Mouse (Mus musculus): ENCODE results near the gene Ewsr1. TPM values are rescaled to one million over a fixed set of nuclear protein-coding genes. Genes with fewer than 3 reads are reported as not detected.

Ewsr1 gene
- total RNA-seq (2021), result 100 to 1,000 TPM; 260 to 353 TPM

DNA sequence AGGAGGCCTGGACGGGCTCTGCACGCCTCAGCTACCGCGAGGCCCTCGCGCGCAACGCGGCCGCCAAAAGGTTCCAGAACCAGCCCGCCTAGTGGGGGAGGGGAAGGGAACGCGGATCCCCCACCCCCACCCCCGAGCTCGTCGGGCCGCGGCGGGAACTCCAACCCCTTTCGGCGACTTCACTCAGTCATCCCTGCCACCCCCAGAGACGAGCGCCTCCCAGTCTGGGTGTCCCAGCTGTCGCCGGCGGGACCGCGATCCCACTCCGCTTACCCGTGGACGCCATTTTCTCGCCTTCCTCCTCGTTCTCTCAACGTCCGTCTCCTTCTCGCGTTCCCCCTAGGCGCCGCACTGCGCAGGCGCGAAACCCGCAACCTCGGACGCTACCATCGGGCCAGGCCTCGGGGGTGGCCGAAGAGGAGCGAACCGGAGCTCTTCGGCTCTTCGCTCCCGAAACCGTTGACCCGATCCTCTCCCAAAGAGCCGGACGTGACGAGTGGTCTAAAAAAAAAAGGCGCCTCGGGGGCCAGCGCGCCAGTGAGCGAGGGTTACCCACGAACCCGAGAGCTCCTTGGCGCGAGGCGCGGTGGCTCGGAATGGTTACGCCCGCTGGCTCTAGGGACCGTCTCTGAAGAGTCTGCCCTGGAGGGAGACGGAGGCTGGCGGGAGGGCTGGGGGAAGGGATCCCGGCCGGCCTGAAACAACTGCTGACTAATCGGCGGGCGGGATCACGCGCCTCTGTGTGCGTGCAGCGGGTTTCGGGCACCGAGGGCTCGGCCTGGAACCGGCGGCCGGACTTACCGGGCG lies at the start of gene Ewsr1, which contains the start of gene Rhbdd3:
Gene Ewsr1, minus strand, starts transcription at position 531 of the 807 bp plus-strand sequence.
Gene Rhbdd3, plus strand, starts transcription at position 191 of the 807 bp plus-strand sequence.
- DNase-seq (ENCODE audit: extremely low spot score in 1 of 2, low spot score in 1 of 2), result peak; percentile 99 to 100

DNA sequence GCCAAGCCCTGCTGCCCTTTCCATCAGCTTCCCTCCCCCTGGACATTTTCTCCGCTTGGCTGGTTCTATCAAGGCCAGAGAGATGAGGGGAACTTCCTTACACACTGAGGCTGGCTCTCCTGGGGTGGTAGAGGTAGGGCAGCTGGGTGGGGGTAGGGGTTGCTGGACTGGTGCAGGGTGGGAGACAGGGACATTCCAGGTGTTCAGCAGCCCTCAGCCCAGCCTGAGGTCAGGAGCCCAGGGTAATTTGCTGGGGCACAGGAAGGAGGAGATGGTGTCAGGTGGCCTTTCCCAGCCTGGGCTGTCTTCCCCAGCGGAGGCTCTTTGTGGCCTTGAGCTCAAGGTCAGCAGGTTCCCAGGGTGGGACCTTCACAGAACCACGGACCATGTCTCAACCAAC lies 46.5 kb upstream of the Ewsr1 start:
- no peak for DNase-seq (ENCODE audit: extremely low spot score in 1 of 2, low spot score in 1 of 2)

DNA sequence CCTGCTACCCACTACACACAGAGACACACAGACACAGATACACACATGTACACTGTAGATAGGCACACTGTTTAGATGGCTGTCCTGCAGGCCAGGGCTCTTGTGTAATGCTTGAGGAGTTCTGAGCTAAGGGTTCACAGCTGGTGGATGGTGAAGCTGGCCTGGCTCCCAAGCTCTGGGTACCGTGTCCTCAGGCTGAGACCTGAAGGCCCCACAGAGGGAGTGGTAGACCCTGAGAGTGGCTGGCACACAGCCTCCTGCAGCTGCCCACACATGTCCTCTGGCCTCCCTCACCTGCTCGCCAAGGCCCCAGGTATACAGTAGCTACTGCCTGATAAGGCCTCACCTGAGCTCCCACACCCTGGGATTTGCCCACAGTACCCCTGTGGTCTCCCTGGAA lies 42.9 kb upstream of the Ewsr1 start:
- no peak for DNase-seq (ENCODE audit: extremely low spot score in 1 of 2, low spot score in 1 of 2)

DNA sequence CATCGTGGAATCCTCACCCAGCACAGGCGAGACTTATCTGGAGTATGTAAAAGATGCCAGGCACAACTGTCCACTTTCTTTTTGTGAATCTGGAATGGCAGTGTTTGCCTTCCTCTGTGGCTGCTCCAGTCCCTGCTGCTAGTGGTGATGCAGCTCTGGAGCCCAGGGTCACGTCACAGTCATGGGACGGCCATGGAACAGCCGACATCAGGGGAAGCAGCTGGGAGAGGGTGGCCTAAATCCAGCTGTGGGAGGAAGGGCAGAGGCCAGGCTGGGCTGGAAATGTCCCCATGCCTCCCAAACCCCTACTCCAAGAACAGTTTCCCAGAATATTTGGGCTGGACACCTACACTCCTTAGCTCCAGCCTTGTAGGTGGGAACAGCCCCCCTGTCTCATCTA lies 42.2 kb upstream of the Ewsr1 start:
- DNase-seq (ENCODE audit: extremely low spot score in 1 of 2, low spot score in 1 of 2), result no peak

GRCm38 (mm10) chr11:5140619-5141018 lies 41.6 kb upstream of the Ewsr1 start:
- DNase-seq (ENCODE audit: extremely low spot score in 1 of 2, low spot score in 1 of 2), result peak in 1 of 2 experiments; percentile 31

- DNase-seq (ENCODE audit: extremely low spot score in 1 of 2, low spot score in 1 of 2), result no peak
Measured at GRCm38 (mm10) chr11:5139372-5139771, 40.3 kb upstream of the Ewsr1 start.

- DNase-seq (ENCODE audit: extremely low spot score in 1 of 2, low spot score in 1 of 2), result no peak
Measured at GRCm38 (mm10) chr11:5138642-5139041, 39.6 kb upstream of the Ewsr1 start.

DNA sequence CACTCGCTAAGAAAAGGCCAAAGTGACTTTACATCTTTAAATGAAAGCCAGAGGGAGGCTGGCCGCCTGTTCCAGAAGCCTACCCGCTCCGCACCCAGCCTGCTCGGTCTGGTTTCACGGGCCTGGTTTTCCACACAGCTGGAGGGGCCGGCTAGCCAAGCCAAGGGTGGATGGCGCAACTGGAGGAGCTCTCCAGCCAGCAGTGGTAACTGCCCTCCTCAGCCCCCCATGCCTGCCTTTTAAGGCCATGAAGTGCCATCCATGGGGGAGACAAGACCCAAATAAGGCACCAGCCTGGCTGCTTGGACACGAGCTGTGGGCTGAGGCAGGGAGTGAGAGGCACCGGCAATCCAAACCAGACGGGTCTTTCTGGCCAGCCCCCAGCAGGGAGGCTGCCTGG lies 36.8 kb upstream of the Ewsr1 start:
- no peak for DNase-seq (ENCODE audit: extremely low spot score in 1 of 2, low spot score in 1 of 2)

GRCm38 (mm10) chr11:5132751-5133150 lies 33.7 kb upstream of the Ewsr1 start:
- no peak for DNase-seq (ENCODE audit: extremely low spot score in 1 of 2, low spot score in 1 of 2)

DNA sequence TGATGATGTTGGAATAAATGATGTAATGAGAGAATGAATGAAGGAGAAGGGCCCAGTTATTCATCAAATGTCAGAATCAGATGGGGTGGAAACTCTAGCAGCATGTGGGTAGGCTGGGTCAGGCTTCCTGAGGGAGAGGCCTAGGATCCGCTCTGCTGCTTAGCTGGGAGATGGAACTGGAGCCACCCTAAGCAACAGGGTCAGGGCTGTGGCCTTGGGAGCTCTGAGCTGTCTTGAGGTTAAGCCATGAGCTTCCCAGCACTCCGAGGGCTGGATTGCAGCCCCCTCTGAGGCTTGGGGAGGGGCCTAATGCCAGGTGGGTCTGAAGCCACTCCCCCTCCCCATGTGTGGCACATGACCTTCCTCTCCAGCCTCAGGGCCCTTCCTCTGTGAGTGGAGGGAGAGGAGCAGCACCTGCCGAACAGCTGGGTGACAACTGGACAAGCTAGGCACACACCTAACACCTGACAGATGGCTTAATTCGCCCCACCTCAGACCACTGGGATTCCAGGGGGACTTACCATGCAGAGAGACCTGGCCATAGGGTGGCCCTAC lies 31.1 kb upstream of the Ewsr1 start:
- DNase-seq (ENCODE audit: extremely low spot score in 1 of 2, low spot score in 1 of 2), result no peak

GRCm38 (mm10) chr11:5129035-5129480 lies 30.0 kb upstream of the Ewsr1 start:
- no peak for DNase-seq (ENCODE audit: extremely low spot score in 1 of 2, low spot score in 1 of 2)

DNA sequence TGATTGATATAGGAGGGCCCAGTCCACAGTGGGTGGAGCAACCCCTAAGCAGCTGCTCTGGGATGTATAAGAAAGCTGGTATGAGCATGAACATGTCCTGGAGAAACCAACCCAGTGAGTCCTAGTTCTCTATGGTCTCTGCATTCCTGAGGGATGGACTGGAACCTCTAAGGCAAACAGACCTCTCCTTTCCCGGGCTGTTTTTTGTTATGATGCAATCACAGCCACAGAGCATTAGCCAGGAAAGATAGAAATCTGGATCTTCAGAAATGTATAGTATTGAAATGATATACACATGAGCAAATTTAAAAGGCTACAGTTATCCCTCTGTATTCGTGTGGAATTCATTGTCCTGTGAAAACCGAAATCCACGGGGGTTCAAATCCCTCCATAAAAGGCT lies 26.6 kb upstream of the Ewsr1 start:
- DNase-seq (ENCODE audit: extremely low spot score in 1 of 2, low spot score in 1 of 2), result no peak

DNA sequence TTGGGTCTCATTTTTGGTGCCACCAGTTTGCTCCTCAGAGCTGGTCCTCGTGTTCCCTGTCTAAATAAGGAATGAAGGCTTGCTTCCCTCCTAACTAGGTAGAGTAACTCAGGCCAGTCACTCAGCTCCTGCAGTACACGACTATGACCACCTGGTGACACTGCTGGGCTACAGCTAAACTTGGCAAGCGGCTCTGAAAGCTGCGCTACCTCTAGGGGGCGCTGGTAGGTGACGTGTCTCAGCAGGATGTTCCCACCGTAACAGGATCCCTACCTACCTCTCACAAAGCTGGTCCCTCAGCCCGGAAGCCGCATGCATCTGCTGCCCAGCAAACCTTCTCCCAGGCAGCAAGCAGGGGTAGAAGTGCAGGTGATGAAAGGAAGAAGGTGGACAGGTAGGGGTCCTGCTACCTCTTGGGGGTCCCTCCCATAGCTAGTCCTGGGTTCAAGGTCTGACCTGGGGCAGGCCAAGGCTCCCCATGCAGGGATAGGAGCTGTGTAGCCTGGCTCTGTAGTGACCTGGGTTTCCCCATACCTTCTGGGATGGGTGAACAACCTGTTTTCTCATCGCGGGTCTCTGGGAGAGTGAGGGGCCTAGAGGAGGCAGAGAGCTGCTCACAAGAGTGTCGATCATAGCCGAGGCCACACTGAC lies 16.0 kb upstream of the Ewsr1 start:
- DNase-seq (ENCODE audit: extremely low spot score in 1 of 2, low spot score in 1 of 2), result peak; percentile 87 to 96

GRCm38 (mm10) chr11:5113645-5114044 lies 14.6 kb upstream of the Ewsr1 start:
- DNase-seq (ENCODE audit: extremely low spot score in 1 of 2, low spot score in 1 of 2), result no peak

GRCm38 (mm10) chr11:5109441-5109840 lies 10.4 kb upstream of the Ewsr1 start:
- no peak for DNase-seq (ENCODE audit: extremely low spot score in 1 of 2, low spot score in 1 of 2)

GRCm38 (mm10) chr11:5103986-5104509 lies 5.0 kb upstream of the Ewsr1 start:
- DNase-seq (ENCODE audit: extremely low spot score in 1 of 2, low spot score in 1 of 2), result no peak

DNA sequence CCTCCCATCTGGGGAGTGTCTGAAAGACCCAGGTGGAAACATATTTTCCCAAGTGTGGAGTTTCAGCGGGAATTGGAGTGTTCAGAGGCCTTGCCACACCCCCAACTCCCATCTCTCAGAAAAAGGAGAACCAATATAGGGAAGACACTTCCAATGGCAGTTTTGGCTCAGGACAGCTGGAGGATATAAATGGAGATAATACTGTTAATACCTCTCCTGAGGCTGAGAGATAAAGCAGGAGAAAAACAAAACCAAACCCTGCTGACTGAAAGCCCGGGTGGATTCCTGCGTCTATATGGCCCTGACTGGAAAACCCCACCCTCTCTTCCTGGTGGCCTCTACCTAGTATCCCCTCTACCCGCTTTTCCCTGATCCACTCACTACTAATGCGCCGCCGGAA lies 3.3 kb upstream of the Ewsr1 start:
- DNase-seq (ENCODE audit: extremely low spot score in 1 of 2, low spot score in 1 of 2), result no peak

- DNase-seq (ENCODE audit: extremely low spot score in 1 of 2, low spot score in 1 of 2), result no peak
Measured at GRCm38 (mm10) chr11:5101641-5102040, 2.6 kb upstream of the Ewsr1 start.

- DNase-seq (ENCODE audit: extremely low spot score in 1 of 2, low spot score in 1 of 2), result no peak
Measured at GRCm38 (mm10) chr11:5100801-5101200, 1.7 kb upstream of the Ewsr1 start.

GRCm38 (mm10) chr11:5100283-5100682 lies 1.2 kb upstream of the Ewsr1 start:
- DNase-seq (ENCODE audit: extremely low spot score in 1 of 2, low spot score in 1 of 2), result no peak

DNA sequence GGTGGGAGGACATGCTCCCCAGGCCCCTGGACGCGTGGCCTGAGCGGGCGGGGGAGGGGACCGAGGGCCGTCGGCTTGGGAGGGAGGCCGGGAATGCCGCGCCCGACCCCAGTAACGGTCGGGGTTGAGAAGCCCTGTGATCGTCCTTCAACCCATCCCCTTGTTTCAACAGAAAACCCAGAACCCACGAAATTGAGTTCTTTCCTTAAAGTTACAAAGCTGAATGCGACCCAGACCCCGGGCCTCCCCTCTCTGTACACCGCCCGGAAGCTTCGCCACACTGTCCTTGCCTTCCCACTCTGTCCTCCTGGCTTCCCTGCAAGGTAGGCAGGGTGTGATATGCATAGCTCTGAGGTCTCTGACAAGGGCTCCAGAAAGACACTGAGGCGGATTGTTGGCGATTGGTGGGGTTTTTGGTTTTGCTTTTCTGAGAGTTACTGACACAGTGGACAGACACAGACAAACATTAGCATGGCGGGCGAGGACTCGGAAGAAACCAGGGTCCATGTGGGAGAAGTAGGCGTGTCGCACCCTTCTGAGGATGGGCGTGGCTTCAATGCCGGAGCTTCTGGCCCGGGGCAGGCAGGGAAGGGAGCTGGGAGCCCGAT lies 614 bp upstream of the Ewsr1 start:
- peak; percentile 65 for DNase-seq (ENCODE audit: extremely low spot score in 1 of 2, low spot score in 1 of 2)

Measured in layer of hippocampus, postnatal 25 days (tissue).